Comparison of ENCODE assay signal across 12 mouse cellular contexts in the genomic region with DNA sequence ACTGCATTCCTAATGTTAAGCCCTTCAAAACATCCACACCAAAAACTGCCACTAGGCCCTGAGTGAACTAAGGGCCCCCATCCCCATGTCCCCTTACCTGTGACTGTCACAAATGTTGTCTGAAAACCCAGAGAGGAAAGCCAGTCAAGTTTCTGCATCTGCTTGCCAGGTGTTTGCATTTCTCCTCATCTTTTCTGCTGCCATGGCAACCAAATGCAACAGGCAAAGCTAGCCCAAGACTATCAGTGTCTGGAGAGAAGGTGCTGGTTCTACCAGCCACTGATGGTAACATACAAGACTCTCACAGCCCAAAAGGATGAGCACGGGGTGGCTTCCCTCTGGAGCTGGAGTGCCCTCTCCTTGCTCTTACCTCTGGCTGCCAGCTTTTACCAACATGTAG.
A peak's percentile ranks its signal among the peaks of the same experiment; 100 is the strongest.
DNase-seq lines count a peak whose midpoint lies in the region; ATAC-seq and TF ChIP-seq lines count a peak whose summit lies in the region.
"Had no signal": no experiment of that assay in that cellular context is flagged by ENCODE, and none has a peak within 500 bp of the region (broad histone marks: within the 10 kb centered on the region; RNA-seq: fewer than 3 reads in every experiment).

No protein-coding gene starts in this region.

- ATAC-seq in frontal cortex, adult (ENCODE audit: low TSS enrichment), result 0 out of 2 replicates have a peak, but pooled peaks have one; percentile 0

- TF ChIP-seq CTCF in layer of hippocampus, adult 2 months (conservative IDR thresholded peaks at IDR 0.05), result no peak

- DNase-seq in frontal cortex, postnatal 10 days (ENCODE audit: low spot score in 2 of 2), result no peak
- DNase-seq in layer of hippocampus, adult 2 months (ENCODE audit: low spot score in 2 of 2), result no peak
- no peak for DNase-seq in layer of hippocampus, adult 9-11 months
- peak; percentile 42 to 63 for DNase-seq in right cerebral cortex, adult 2 months (ENCODE audit: low spot score in 2 of 2)
- no peak for DNase-seq in right cerebral cortex, postnatal 4 days
- DNase-seq in kidney, adult 8-10 months, result no peak
- DNase-seq in T-cell, adult 2 months (ENCODE audit: low spot score), result no peak
- DNase-seq: adrenal gland, postnatal 10 days; cerebellum, postnatal 25 days; lung, adult 18-20 months had no signal

- 0 out of 2 replicates have a peak overlapping the region, but pooled peaks have one; percentile 28 for H3K27ac ChIP-seq in layer of hippocampus, adult 2 months
- H3K27ac ChIP-seq: limb, embryonic 13.5 days had no signal

- no peak overlapping the region for H3K4me3 ChIP-seq in layer of hippocampus, adult 2 months
- H3K4me3 ChIP-seq: limb, embryonic 13.5 days had no signal

Comparison
In these comparisons a context has a peak if more than half of its experiments do, and no peak if none do; other contexts are left out.
1. DNase-seq: peak in right cerebral cortex, adult 2 months (2 of 2); none in frontal cortex, postnatal 10 days (0 of 2), layer of hippocampus, adult 2 months (0 of 2), layer of hippocampus, adult 9-11 months (single experiment), right cerebral cortex, postnatal 4 days (single experiment), kidney, adult 8-10 months (0 of 2) and T-cell, adult 2 months (single experiment).